Mouse (Mus musculus): ENCODE data around the gene Chchd10.

The Chchd10 gene

GRCm38 (mm10) chr10:75926396-75926795 lies 6.5 kb upstream of the Chchd10 start:
- no peak for DNase-seq

GRCm38 (mm10) chr10:75930304-75930703 lies 2.6 kb upstream of the Chchd10 start:
- DNase-seq = no peak

- no peak for DNase-seq
Observed at GRCm38 (mm10) chr10:75931311-75931710, 1.6 kb upstream of the Chchd10 start.

GRCm38 (mm10) chr10:75932081-75932678 lies 750 bp upstream of the Chchd10 start:
- DNase-seq = no peak

GRCm38 (mm10) chr10:75934991-75935390 lies 2.1 kb downstream of the Chchd10 start:
- DNase-seq = no peak

- DNase-seq = peak; percentile 81
Observed at GRCm38 (mm10) chr10:75935680-75936541, 3.0 kb downstream of the Chchd10 start, which contains the start of gene Mmp11. Gene Mmp11 (minus strand): TSS chr10:75936496.

- DNase-seq = no peak
Observed at GRCm38 (mm10) chr10:75936909-75937667, 4.2 kb downstream of the Chchd10 start.

- no peak for DNase-seq
Observed at GRCm38 (mm10) chr10:75937851-75938643, 5.1 kb downstream of the Chchd10 start.

- peak; percentile 64 for DNase-seq
Observed at GRCm38 (mm10) chr10:75939481-75940234, 6.7 kb downstream of the Chchd10 start.

- no peak for DNase-seq
Observed at GRCm38 (mm10) chr10:75940520-75940919, 7.6 kb downstream of the Chchd10 start, which contains the start of gene Gm867. Gene Gm867 (minus strand): TSS chr10:75940672.

- no peak for DNase-seq
Observed at GRCm38 (mm10) chr10:75941042-75941824, 8.3 kb downstream of the Chchd10 start.

- no peak for DNase-seq
Observed at GRCm38 (mm10) chr10:75942736-75943477, 10.0 kb downstream of the Chchd10 start, which contains the start of gene Vpreb3. Gene Vpreb3 (plus strand): TSS chr10:75943057.

- DNase-seq = no peak
Observed at GRCm38 (mm10) chr10:75944066-75944772, 11.3 kb downstream of the Chchd10 start.

GRCm38 (mm10) chr10:75945213-75945612 lies 12.3 kb downstream of the Chchd10 start:
- DNase-seq = no peak

GRCm38 (mm10) chr10:75945896-75946295 lies 13.0 kb downstream of the Chchd10 start:
- DNase-seq = no peak

- DNase-seq = no peak
Observed at GRCm38 (mm10) chr10:75948079-75948478, 15.1 kb downstream of the Chchd10 start.

GRCm38 (mm10) chr10:75949053-75950045 lies 16.4 kb downstream of the Chchd10 start:
- no peak for DNase-seq

- DNase-seq = no peak
Observed at GRCm38 (mm10) chr10:75950791-75951210, 17.9 kb downstream of the Chchd10 start.
